Mouse (Mus musculus): ENCODE measurements around the gene Sema3e. TPM values are rescaled to one million over a fixed set of nuclear protein-coding genes. Genes with fewer than 3 reads are reported as not detected.

Gene Sema3e
- total RNA-seq (2021): under 1 TPM; 0.49 to 0.56 TPM
- long read RNA-seq, experiment 1: 0 reads
- long read RNA-seq, experiment 2: 0 reads

GRCm38 (mm10) chr5:14025205-14026124 is at the start of gene Sema3e:
Sema3e (plus strand) TSS chr5:14025276.
- DNase-seq: peak; percentile 18 to 29

GRCm38 (mm10) chr5:13977576-13977975 is 47.5 kb upstream of the Sema3e start:
- no peak for DNase-seq

GRCm38 (mm10) chr5:13979156-13979555 is 45.9 kb upstream of the Sema3e start:
- DNase-seq: no peak

GRCm38 (mm10) chr5:13982417-13983054 is 42.5 kb upstream of the Sema3e start:
- DNase-seq: no peak

- DNase-seq: no peak
Measured at GRCm38 (mm10) chr5:13983608-13984007, 41.5 kb upstream of the Sema3e start.

GRCm38 (mm10) chr5:13985669-13986068 is 39.4 kb upstream of the Sema3e start:
- DNase-seq: no peak

GRCm38 (mm10) chr5:13987123-13987522 is 38.0 kb upstream of the Sema3e start:
- no peak for DNase-seq

GRCm38 (mm10) chr5:13988023-13988422 is 37.1 kb upstream of the Sema3e start:
- no peak for DNase-seq

GRCm38 (mm10) chr5:13992734-13993396 is 32.2 kb upstream of the Sema3e start:
- peak; percentile 9 to 37 for DNase-seq

- DNase-seq: no peak
Measured at GRCm38 (mm10) chr5:14028341-14028740, 3.3 kb downstream of the Sema3e start.

GRCm38 (mm10) chr5:14030796-14031195 is 5.7 kb downstream of the Sema3e start:
- no peak for DNase-seq

GRCm38 (mm10) chr5:14032056-14032455 is 7.0 kb downstream of the Sema3e start:
- DNase-seq: no peak

- no peak for DNase-seq
Measured at GRCm38 (mm10) chr5:14033302-14033701, 8.2 kb downstream of the Sema3e start.

- no peak for DNase-seq
Measured at GRCm38 (mm10) chr5:14038813-14039496, 13.9 kb downstream of the Sema3e start.

GRCm38 (mm10) chr5:14040208-14040607 is 15.1 kb downstream of the Sema3e start:
- no peak for DNase-seq

- no peak for DNase-seq
Measured at GRCm38 (mm10) chr5:14043116-14043515, 18.0 kb downstream of the Sema3e start.

GRCm38 (mm10) chr5:14043983-14044382 is 18.9 kb downstream of the Sema3e start:
- no peak for DNase-seq

- no peak for DNase-seq
Measured at GRCm38 (mm10) chr5:14048660-14049059, 23.6 kb downstream of the Sema3e start.

GRCm38 (mm10) chr5:14054472-14054871 is 29.4 kb downstream of the Sema3e start:
- DNase-seq: no peak

- no peak for DNase-seq
Measured at GRCm38 (mm10) chr5:14059895-14060553, 34.9 kb downstream of the Sema3e start.

GRCm38 (mm10) chr5:14062918-14063481 is 37.9 kb downstream of the Sema3e start:
- no peak for DNase-seq
